Mouse (Mus musculus) telencephalon, adult 2 months (tissue): ENCODE data around the gene Rap1gds1.

Experiments used
- DNase-seq: peaks from one replicate; pipeline ENCODE4 v3.0.0-alpha.2; 2011; ENCODE audit warnings: low read depth, low spot score

Rap1gds1 gene

GRCm38 (mm10) chr3:138945516-138945915 lies 129.5 kb downstream of the Rap1gds1 start:
- DNase-seq: no peak

GRCm38 (mm10) chr3:138941604-138942003 lies 133.4 kb downstream of the Rap1gds1 start:
- DNase-seq: no peak

GRCm38 (mm10) chr3:138937241-138937640 lies 137.8 kb downstream of the Rap1gds1 start:
- no peak for DNase-seq

GRCm38 (mm10) chr3:138936780-138937179 lies 138.2 kb downstream of the Rap1gds1 start:
- DNase-seq: no peak

GRCm38 (mm10) chr3:138927437-138927836 lies 147.6 kb downstream of the Rap1gds1 start:
- no peak for DNase-seq

GRCm38 (mm10) chr3:138926161-138926560 lies 148.8 kb downstream of the Rap1gds1 start:
- DNase-seq: no peak

DNA sequence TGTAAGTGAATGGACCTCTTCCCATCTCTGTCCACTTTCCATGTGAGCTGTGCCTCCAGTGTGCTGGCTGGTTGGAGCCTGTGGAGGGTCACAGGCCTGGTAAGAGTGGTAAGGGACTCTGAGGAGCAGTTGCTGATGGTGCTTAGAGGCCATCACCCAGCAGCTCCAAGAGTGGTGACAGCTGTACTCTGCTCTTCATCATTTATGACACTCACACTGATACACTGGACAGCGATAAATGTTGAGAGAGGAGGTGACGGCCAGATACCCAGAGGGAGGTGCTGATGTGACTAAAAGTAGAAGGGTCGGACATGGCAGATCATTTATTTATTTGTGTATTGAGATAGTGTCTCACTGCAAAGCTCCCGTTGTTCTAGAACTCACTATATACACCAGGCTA lies 156.8 kb downstream of the Rap1gds1 start:
- no peak for DNase-seq

GRCm38 (mm10) chr3:138917016-138917415 lies 158.0 kb downstream of the Rap1gds1 start:
- DNase-seq: no peak

GRCm38 (mm10) chr3:138916591-138916990 lies 158.4 kb downstream of the Rap1gds1 start:
- no peak for DNase-seq

GRCm38 (mm10) chr3:138914626-138915288 lies 160.2 kb downstream of the Rap1gds1 start:
- DNase-seq: no peak

- DNase-seq: no peak
These were observed 162.5 kb downstream of the Rap1gds1 start for GRCm38 (mm10) chr3:138912504-138912903.

DNA sequence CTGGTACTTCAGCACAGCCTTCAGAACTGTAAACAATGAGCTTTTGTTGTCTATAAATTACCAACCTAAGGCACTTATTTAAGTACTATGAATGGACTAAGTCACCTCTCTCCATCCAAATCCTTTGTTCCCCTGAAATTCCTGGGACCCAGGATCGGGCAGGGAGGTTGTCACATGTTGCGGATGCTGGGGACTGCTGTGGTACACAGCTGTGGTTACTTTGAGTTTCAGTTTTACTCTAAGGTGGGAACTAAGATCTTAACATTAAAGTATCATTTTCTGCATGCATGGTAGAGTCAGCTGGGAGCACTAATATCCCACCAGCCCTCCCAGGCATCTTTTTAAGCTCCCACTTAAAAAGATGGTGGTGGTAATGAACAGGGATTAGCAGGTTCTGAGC lies 165.7 kb downstream of the Rap1gds1 start:
- DNase-seq: no peak

- no peak for DNase-seq
These were observed 168.7 kb downstream of the Rap1gds1 start for GRCm38 (mm10) chr3:138906112-138906880.

DNA sequence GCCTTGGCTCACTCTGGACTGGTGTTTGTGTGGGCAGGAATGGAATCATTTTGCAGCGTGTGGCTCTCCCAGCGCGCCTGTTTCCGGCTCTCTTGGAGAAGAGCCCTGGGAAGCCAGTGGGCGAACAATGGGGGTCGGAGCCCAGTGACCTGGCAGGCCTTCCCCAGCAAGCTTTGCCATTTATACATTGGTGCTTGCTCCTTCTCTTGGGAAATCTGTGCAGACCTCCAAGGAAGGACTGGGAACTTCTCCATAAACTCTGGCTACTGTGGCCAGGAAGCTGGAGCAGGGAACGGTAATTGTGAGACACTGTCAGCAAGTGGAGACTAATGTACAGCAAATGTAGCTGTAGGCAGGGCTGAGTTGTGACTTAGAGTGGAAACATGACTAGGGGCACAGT lies 169.3 kb downstream of the Rap1gds1 start:
- no peak for DNase-seq

DNA sequence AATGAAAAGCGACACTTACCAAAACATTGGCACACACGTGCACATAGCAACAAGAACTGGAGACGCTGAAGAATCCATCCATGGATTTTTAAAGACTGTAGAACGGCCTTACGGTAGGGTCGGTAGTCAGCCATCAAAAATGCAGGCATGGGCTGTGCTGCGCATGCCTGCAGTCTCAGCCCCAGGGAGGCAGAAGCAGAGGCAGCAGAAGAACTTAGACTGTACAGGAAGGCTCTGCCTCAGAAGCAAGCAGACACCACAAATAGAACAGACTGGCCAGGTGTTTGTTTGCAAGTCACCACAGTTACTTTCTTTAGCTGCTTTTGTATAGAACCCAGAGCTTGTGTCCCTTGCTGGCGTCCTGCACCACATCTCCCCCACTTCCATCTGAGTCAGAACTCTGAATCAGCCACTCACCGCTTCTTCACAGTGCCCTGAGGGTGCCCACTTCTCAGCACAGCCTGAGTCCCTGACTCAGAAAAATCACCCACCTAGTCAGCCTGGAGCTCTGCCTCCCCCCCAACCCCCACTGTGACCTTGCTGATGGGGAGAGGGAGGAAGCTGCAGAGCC lies 174.3 kb downstream of the Rap1gds1 start:
- peak; percentile 68 for DNase-seq

DNA sequence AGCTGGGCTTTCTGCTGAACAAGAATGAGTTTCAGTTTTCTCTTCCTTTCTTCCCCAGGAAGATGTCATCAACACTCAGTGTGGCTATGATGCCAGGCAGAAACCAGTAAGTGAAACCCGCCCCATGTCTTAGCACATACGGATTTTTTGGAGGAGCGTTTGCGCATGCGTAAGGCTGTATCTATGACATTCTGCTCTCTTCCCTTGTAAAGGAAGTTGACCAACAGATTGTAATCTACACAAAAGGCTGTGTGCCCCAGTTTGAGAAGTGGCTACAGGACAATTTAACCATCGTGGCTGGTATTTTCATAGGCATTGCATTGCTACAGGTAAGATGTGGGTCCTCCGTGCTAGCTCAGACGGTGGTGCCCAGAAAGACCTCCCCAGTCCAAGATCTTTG lies 176.9 kb downstream of the Rap1gds1 start:
- no peak for DNase-seq

DNA sequence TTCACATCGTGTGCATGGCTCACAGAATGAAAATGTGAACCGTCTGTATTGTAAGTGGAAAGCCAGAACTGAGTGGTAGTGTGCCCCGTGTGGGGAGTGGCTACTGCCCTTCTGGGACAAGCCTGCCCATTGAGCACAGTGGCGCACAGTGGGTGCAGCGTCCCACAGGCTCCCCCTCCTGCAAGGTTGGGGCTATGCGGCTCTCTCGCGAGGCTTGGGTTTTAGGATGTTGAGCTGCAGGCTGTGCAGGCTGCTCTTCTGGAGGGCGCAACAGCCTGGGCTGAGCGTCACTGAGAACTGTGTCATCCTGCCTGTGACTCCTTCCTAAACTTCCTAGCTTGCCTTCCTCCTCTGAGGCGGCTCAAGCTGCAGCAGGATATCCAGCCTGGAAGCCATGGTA lies 177.5 kb downstream of the Rap1gds1 start:
- no peak for DNase-seq

GRCm38 (mm10) chr3:138893520-138893919 lies 181.5 kb downstream of the Rap1gds1 start:
- DNase-seq: no peak

DNA sequence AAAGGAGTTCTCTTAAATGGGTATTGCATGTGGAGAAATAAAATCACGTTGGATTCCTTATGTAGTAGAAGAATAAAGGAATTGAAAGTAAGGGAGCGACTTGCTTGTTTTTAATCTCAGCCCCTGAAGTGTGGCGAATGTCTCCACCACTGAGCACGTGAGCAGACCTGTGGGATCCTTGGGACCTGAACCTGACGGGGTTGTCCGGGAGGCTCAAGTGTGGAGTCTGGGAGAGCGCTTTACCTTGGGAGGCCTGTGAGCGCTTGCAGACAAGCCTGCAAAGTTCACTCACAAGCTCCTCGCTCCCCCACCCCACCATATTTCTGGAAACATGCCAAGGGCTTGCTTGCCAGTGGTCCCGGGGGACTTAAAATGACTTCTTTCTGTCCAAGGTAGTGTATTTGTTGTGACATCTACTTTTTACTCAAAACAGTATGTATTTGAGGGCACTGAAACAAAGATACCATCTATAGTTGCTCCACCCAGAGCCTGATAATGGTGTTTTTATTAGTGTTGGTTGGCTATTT lies 185.2 kb downstream of the Rap1gds1 start:
- DNase-seq: no peak

GRCm38 (mm10) chr3:138889214-138889613 lies 185.8 kb downstream of the Rap1gds1 start:
- peak; percentile 47 for DNase-seq

DNA sequence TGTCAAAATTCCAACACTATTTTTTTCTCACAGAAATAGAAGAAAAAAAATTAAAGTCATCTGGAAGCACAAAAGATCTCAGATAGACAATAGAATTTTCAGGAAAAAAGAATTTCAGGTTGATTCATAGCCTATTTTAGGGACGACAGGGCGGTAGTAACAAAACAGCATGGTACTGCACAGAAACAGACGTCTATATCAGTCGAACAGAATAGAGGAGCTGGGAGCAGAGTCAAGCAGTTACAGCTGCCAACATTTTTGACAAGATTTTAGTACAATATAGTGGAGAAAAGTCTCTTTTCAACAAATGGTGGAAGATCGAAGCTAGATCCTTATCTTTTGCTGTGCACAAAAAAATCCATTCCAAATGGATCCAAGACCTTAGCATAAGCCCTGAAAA lies 188.9 kb downstream of the Rap1gds1 start:
- DNase-seq: no peak

GRCm38 (mm10) chr3:138881725-138882347 lies 193.2 kb downstream of the Rap1gds1 start:
- no peak for DNase-seq
